Mouse (Mus musculus): ENCODE measurements at regions not wholly inside any gene's neighbourhood (a gene's known extent, or its start where the extent isn't known, plus 50 kb on each side); places are given as distances from the start of the nearest gene placed in this dataset.

- DNase-seq = peak; percentile 48 to 57
- intact Hi-C loops (cut with DNase I) = no loop called here
Observed at GRCm38 (mm10) chr5:44876946-44877345, 77.5 kb upstream of the Ldb2 start.

GRCm38 (mm10) chr5:44872243-44872642, 72.8 kb upstream of the Ldb2 start:
- DNase-seq = no peak
- intact Hi-C loops (cut with DNase I) = no loop called here

- intact Hi-C loops (cut with DNase I) = no loop called here
Observed at GRCm38 (mm10) chr5:44863887-44864286, 64.4 kb upstream of the Ldb2 start.

GRCm38 (mm10) chr5:44863349-44863748, 63.9 kb upstream of the Ldb2 start:
- DNase-seq = no peak
- intact Hi-C loops (cut with DNase I) = no loop called here

More at GRCm38 (mm10) chr5:44863887-44864286, 64.4 kb upstream of the Ldb2 start:
- DNase-seq = no peak

- no peak for DNase-seq
- intact Hi-C loops (cut with DNase I) = no loop called here
Observed at GRCm38 (mm10) chr5:44854189-44854588, 54.7 kb upstream of the Ldb2 start.

Data from heart, postnatal 10 days (tissue).